Mouse (Mus musculus) bone marrow macrophage, adult 2 months (primary cell): ENCODE results near the gene Gsn. TPM values are rescaled to one million over a fixed set of nuclear protein-coding genes. Genes with fewer than 3 reads are reported as not detected.

ENCODE experiments used
- H3K27ac ChIP-seq: 2 replicates; pipeline ENCODE4 v1.5.1; 2012; ENCODE audit warnings: low read depth, low read length; ENCODE audit not compliant: insufficient read depth
- H3K4me1 ChIP-seq: 2 replicates; pipeline ENCODE4 v1.6.1; 2012; ENCODE audit warnings: low read length; ENCODE audit not compliant: control insufficient read depth, insufficient read depth
- H3K4me3 ChIP-seq: 2 replicates; pipeline ENCODE4 v1.5.1; 2012; ENCODE audit warnings: mild to moderate bottlenecking, low read length, moderate library complexity; ENCODE audit not compliant: insufficient read depth
- CTCF ChIP-seq: IDR thresholded peaks from 2 replicates; pipeline ENCODE4 v1.5.1; 2012; ENCODE audit warnings: low read depth, mild to moderate bottlenecking, low read length, moderate library complexity
- POLR2A ChIP-seq: IDR thresholded peaks from 2 replicates; pipeline ENCODE4 v1.6.1; 2012; ENCODE audit warnings: mild to moderate bottlenecking, low read depth, low read length, borderline replicate concordance
- polyA plus RNA-seq: library from polyadenylated mRNA; stranded (reverse); fragments of >200 nt; gene quantifications from 2 replicates; pipeline ENCODE4 v1.2.4, GENCODE M21; 2012; ENCODE audit not compliant: missing spikeins, insufficient read depth, insufficient read length

The Gsn gene
- polyA plus RNA-seq, 1 experiment = 330 TPM

DNA sequence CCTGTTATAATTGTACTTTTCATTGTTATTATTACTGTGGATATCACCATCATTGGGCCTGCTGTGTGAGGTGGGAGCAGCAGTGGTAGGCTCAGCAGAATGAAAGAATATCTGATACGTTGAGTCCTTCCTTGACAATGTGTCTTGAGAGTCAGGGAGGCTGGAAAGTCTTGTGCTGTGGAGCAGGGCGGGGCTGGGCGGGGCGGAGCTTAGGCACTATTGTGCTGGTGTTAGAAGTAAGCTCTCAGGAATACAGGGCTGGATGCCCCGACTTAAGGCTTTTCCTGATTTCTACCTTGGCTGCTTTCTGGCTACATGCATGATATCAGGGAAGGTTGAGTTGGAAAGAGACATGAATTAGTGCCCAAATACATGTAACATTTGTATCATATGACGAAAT lies 3.4 kb upstream of the Gsn start:
- peaks cover 32% of the 10 kb centered on the region for H3K4me1 ChIP-seq
- no peak overlapping the region for H3K27ac ChIP-seq
- TF ChIP-seq CTCF = no peak
- TF ChIP-seq POLR2A = no peak
- no peak overlapping the region for H3K4me3 ChIP-seq

DNA sequence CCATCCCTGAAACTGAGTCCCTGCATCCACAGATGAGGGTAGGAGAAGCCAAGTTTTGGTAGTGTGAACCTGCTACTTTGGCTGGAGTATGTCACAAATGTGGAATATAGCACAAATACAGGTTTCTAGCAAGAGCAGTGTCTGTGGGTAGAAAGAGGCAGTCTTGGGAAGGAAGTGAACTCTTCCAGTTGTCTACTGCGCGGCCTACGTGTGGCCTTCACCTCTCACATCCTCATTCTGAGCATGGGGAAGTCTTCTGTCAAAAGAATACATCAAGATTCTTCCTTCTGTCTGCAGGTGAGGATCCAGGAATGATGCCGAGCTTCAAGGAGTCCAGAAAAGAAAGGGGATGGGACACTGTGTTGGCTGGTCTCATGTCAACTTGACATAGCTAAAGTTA lies 2.4 kb upstream of the Gsn start:
- no peak overlapping the region for H3K27ac ChIP-seq
- H3K4me1 ChIP-seq = peaks cover 42% of the 10 kb centered on the region
- TF ChIP-seq CTCF = no peak
- no peak for TF ChIP-seq POLR2A
- H3K4me3 ChIP-seq = no peak overlapping the region

DNA sequence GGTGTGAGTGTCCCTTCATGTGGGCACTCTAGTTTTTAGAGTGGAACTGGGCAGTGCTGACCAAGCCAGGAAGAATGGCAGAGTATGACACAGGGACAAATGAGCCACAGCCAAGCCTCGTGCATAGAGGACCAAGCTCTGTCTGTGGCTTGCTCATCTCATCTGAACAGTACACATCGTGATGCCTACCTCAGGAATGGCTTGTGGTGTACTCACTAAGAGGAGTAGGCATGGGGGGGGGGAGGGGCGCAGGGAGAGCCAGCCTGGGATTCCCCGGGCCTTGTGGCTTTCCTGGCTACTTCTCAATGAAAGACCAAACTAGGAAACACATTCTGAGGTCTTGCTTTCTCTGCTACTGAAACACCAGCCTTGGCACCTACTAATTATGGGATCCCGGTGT lies 1.2 kb upstream of the Gsn start:
- TF ChIP-seq POLR2A = no peak
- TF ChIP-seq CTCF = no peak
- Histone ChIP-seq H3K4me1 (peaks cover 52% of the 10 kb centered on the region), H3K4me3 (no peak overlapping the region), H3K27ac (no peak overlapping the region)

DNA sequence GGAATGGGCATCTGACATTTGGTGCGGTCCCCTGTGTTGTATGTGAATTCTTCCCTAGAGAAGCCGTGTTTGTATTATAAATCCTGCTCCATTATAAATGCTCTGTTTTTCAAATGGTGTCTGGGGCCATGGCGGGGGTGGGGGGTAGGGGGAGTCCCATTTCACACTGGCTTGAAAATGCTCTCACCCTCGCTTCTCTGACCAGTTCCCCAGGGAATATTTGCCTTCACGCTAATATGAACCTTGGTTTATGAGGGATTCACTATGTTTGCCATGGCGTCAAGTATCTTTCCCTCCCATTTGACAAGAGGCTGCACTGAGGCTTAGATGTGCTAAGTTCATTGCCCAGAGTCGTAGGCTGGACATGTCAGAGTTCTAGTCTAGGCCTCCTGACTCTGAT lies 718 bp upstream of the Gsn start:
- no peak overlapping the region for H3K27ac ChIP-seq
- TF ChIP-seq CTCF = no peak
- no peak for TF ChIP-seq POLR2A
- peaks cover 56% of the 10 kb centered on the region for H3K4me1 ChIP-seq
- no peak overlapping the region for H3K4me3 ChIP-seq

DNA sequence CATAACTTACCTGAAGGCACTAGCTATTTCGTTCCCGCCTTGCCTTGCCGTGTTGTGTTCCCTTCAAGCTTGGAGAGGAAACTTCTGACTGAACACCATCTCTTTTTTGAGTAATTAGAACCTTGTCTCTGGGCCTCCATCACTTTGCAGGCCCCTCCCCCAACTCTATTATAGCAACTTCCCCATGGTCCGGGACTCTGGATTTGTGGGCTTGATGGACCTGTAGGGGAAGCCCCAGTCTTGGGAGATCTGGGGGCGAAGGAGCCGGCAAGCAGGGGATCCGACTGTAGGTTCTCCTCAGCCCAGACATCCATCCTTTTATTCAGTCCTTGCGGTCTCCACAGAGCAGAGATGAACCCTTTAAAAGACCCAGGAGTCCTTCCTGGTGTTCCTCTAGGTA lies 752 bp downstream of the Gsn start:
- TF ChIP-seq CTCF (no peak), POLR2A (no peak)
- H3K4me3 ChIP-seq = peak overlapping the region; percentile 76
- peaks cover 67% of the 10 kb centered on the region for H3K4me1 ChIP-seq
- peak overlapping the region; percentile 39 for H3K27ac ChIP-seq

DNA sequence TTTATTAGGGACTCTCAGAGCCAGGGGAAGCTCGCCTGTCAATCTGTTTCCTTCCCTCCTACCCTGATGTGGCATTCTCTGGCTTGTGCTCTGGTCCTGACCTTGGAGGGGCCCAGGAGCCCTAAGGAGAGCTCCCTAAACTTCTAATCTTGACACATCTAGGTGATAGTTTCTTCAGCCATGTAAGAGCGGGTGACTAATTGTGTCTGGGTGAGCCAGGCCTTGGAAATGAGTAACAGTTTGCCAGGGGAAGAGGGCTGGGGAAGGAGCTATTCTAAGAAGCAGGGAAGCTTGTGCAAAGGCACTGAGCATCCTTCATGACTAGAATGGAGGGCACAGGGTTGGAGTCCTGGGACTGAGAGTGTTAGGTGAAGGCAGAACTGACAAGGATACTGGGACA lies 1.7 kb downstream of the Gsn start:
- TF ChIP-seq CTCF = no peak
- no peak for TF ChIP-seq POLR2A
- peak overlapping the region; percentile 76 for H3K4me3 ChIP-seq
- H3K27ac ChIP-seq = peak overlapping the region; percentile 77
- peaks cover 70% of the 10 kb centered on the region for H3K4me1 ChIP-seq

DNA sequence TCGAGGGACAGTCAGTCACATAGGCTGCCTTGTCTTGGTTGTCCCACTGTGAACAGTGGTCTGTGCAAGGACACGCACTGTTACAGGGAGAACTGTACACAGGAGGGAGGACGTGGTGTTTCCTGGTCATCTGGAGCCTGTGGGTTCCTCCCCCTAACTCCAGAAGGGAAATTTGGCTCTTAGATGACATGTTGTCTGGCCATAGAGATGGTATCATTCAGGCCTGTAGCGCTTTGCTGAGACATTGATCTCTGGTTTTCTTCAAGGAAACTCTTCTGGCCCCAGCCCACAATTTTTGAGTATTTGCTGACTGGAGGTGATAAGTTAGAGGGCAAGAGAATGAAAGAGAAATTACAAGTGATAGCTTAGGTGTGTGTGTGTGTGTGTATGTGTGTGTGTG lies 2.4 kb downstream of the Gsn start:
- peak overlapping the region; percentile 77 for H3K27ac ChIP-seq
- H3K4me3 ChIP-seq = no peak overlapping the region
- peaks cover 67% of the 10 kb centered on the region for H3K4me1 ChIP-seq
- no peak for TF ChIP-seq CTCF
- TF ChIP-seq POLR2A = no peak

DNA sequence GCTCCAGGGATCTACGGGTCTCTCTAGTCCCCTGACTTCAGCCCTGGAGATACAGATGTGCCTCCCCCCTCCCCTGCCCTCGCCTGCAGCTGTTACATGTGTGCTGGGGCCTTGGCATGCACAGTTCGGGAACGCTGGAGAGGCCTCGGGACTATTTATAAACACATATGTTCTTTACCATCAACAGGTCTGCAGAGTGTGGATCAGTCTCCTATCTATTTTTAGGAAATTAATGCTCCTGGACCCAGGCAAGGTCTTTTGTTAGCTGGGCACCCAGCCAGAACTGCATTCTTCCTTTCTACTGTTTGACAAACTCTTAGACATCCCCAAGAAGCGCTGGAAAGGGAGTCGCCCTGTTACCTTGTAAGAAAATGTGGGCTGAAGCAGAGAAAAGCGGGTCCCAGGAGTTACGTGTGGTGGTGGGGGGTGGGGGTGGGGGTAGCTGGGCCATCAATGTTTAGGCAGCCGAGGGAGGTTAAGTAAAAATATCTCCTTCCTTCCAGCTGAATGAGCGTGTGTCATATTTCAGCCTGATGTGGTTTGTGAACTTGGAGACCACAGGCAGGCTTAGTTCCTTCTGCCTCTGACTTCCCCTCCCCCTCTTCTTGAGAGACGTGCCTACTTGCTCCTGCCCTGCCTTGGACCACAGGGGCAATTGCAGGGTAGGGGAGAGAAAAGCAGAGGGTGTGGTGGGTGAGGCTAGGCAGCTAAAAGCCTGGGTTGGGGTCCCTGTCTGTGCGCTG lies 3.3 kb downstream of the Gsn start:
- TF ChIP-seq POLR2A (no peak), CTCF (no peak)

DNA sequence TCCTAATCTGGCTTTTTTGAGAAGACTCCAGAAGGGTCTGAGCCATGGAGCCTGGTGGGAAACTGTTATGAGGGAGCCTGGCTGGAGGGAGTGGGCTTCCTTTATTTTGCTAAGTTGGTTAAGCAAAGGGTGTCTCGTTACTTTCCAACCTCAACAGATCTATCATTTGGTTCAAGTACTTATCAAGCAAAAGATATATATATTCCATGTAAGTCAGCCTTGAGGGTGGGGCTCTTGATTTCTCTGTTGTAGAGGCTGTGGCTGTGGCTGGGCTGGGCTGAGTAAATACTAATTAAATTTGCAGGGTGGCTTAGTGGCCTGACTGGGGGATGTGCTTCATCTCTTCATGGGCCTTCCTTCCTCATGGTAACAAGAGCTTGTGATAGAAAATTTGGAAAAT lies 4.1 kb downstream of the Gsn start:
- no peak for TF ChIP-seq POLR2A
- no peak for TF ChIP-seq CTCF
- no peak overlapping the region for H3K4me3 ChIP-seq
- peak overlapping the region; percentile 17 for H3K27ac ChIP-seq
- peaks cover 59% of the 10 kb centered on the region for H3K4me1 ChIP-seq

More for the DNA sequence above, 3.3 kb downstream of the Gsn start:
- Histone ChIP-seq H3K27ac (peak overlapping the region; percentile 77), H3K4me1 (peaks cover 66% of the 10 kb centered on the region), H3K4me3 (peak overlapping the region; percentile 25)

DNA sequence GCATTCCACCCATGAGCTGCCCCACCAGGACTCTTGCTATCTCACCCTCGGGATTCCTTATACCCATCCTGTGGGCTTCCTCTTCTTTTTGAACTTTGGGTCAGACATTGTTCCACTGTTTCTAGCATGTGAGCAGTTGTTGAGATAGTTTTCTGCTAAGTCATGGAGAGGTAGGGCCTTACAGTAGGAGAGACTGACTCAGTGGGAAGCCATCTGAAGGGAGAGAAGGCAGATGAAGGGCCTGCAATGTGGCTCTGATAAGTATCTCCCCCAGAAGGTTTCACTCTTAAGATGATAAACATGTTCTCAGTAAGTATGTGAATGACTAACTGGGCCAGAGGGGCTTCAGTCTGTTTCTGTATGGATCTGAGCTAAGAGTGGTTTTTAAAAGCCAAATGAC lies 7.9 kb downstream of the Gsn start:
- TF ChIP-seq CTCF (no peak), POLR2A (no peak)
- Histone ChIP-seq H3K27ac (no peak overlapping the region), H3K4me3 (no peak overlapping the region), H3K4me1 (peaks cover 43% of the 10 kb centered on the region)

DNA sequence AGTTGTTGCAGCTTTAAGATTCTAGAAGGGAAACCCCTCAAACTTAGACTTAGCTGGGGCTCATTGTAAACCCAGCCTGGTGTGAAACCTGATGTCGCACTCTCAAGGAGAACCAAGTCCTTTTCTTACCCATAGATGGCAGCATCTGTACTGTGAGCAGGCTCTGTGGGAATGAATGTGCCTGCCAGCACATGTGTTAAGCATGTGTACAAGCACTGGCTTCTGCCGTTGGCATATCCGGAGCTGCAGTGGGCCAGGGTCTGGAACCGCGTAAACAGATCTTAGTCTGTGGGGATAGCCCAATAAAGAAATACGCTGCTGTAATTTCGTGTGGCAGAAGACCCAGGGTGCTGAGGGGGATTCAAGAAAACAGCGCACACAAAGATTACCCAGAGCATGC lies 9.1 kb downstream of the Gsn start:
- no peak overlapping the region for H3K27ac ChIP-seq
- TF ChIP-seq POLR2A = no peak
- peak; percentile 11; the same call in 1 of the 2 replicates for TF ChIP-seq CTCF
- H3K4me1 ChIP-seq = peaks cover 45% of the 10 kb centered on the region
- H3K4me3 ChIP-seq = no peak overlapping the region
